Mouse (Mus musculus) adrenal gland, postnatal 4 days (tissue): ENCODE measurements around the gene Cc2d2a. TPM values are rescaled to one million over a fixed set of nuclear protein-coding genes. Genes with fewer than 3 reads are reported as not detected.

ENCODE experiments used
- DNase-seq, 2 experiments: peaks; one replicate each; pipeline ENCODE4 v3.0.0; 2021 to 2022; ENCODE audit warnings: low spot score in 2 of 2, mixed read lengths in 2 of 2
- total RNA-seq, 2 experiments: library from RNA; stranded (reverse); gene quantifications; 2 replicates each; pipeline ENCODE4 v1.2.3; 2021

Cc2d2a gene
- total RNA-seq, 2 experiments from 2014 or later = 28.0 to 28.4 TPM

- DNase-seq = no peak
These were observed 61.7 kb downstream of the Cc2d2a start for GRCm38 (mm10) chr5:43723830-43724229.

GRCm38 (mm10) chr5:43728375-43729165 lies 66.4 kb downstream of the Cc2d2a start:
- no peak for DNase-seq

GRCm38 (mm10) chr5:43732381-43732780 lies 70.2 kb downstream of the Cc2d2a start:
- DNase-seq = no peak

GRCm38 (mm10) chr5:43744187-43744586 lies 82.0 kb downstream of the Cc2d2a start:
- no peak for DNase-seq

GRCm38 (mm10) chr5:43745156-43745555 lies 83.0 kb downstream of the Cc2d2a start:
- DNase-seq = no peak

- DNase-seq = no peak
These were observed 85.9 kb downstream of the Cc2d2a start for GRCm38 (mm10) chr5:43748039-43748438.

- no peak for DNase-seq
These were observed 86.9 kb downstream of the Cc2d2a start for GRCm38 (mm10) chr5:43749092-43749491.

GRCm38 (mm10) chr5:43770618-43771354 lies 108.6 kb downstream of the Cc2d2a start:
- DNase-seq = no peak

GRCm38 (mm10) chr5:43771555-43771954 lies 109.4 kb downstream of the Cc2d2a start:
- DNase-seq = no peak

- DNase-seq = no peak
These were observed 114.3 kb downstream of the Cc2d2a start for GRCm38 (mm10) chr5:43776407-43776806.

GRCm38 (mm10) chr5:43776993-43777392 lies 114.8 kb downstream of the Cc2d2a start:
- DNase-seq = no peak

- DNase-seq = no peak
These were observed 116.4 kb downstream of the Cc2d2a start for GRCm38 (mm10) chr5:43778583-43778982.

GRCm38 (mm10) chr5:43781423-43781976 lies 119.4 kb downstream of the Cc2d2a start:
- peak; percentile 13 to 28 for DNase-seq

- peak; percentile 50 to 64 for DNase-seq
These were observed 120.1 kb downstream of the Cc2d2a start for GRCm38 (mm10) chr5:43781977-43782930.

GRCm38 (mm10) chr5:43783996-43784395 lies 121.8 kb downstream of the Cc2d2a start:
- DNase-seq = no peak

- DNase-seq = no peak
These were observed 124.5 kb downstream of the Cc2d2a start for GRCm38 (mm10) chr5:43786607-43787006.

GRCm38 (mm10) chr5:43787976-43788752 lies 126.0 kb downstream of the Cc2d2a start:
- DNase-seq = no peak
